Mouse (Mus musculus): ENCODE measurements around the gene Nr0b2. TPM values are rescaled to one million over a fixed set of nuclear protein-coding genes. Genes with fewer than 3 reads are reported as not detected.

Gene Nr0b2
- polyA plus RNA-seq, 1 experiment from 2014 or later: not detected

- H3K4me2 ChIP-seq (ENCODE audit: low read length): no peak overlapping the region
- peaks cover 10% of the 10 kb centered on the region for H3K4me1 ChIP-seq (replicated peaks; ENCODE audit: control insufficient read depth, insufficient read depth, low read length)
- WGBS: 72% methylated on average over 12 of the region's 12 CpGs
- no peaks in the 10 kb centered on the region for H3K9me3 ChIP-seq (ENCODE audit: control insufficient read depth, low read length)
- no peak overlapping the region for H3K27ac ChIP-seq (ENCODE audit: low read length)
- ATAC-seq: no peak
- H3K27me3 ChIP-seq (replicated peaks; ENCODE audit: control insufficient read depth, insufficient read depth, low read length): no peaks in the 10 kb centered on the region
- H3K4me3 ChIP-seq (replicated peaks; ENCODE audit: low read length): no peak overlapping the region
- no peaks in the 10 kb centered on the region; the same call in 1 of the 2 replicates for H3K36me3 ChIP-seq (ENCODE audit: control insufficient read depth, insufficient read depth)
- H3K9ac ChIP-seq (replicated peaks; ENCODE audit: low read depth, low read length): no peak overlapping the region
Observed at GRCm38 (mm10) chr4:133577983-133578382, 24.8 kb downstream of the Nr0b2 start.

GRCm38 (mm10) chr4:133583690-133584058, 30.5 kb downstream of the Nr0b2 start:
- Histone ChIP-seq H3K27me3 (replicated peaks; ENCODE audit: control insufficient read depth, insufficient read depth, low read length) (no peaks in the 10 kb centered on the region), H3K36me3 (ENCODE audit: control insufficient read depth, insufficient read depth) (peaks cover 7% of the 10 kb centered on the region), H3K4me3 (replicated peaks; ENCODE audit: low read length) (peak overlapping the region; percentile 73), H3K4me2 (ENCODE audit: low read length) (peak overlapping the region; percentile 100), H3K9me3 (ENCODE audit: control insufficient read depth, low read length) (no peaks in the 10 kb centered on the region), H3K4me1 (replicated peaks; ENCODE audit: control insufficient read depth, insufficient read depth, low read length) (peaks cover 11% of the 10 kb centered on the region), H3K9ac (replicated peaks; ENCODE audit: low read depth, low read length) (peak overlapping the region; percentile 88), H3K27ac (ENCODE audit: low read length) (peak overlapping the region; percentile 72)
- 68% methylated on average over 6 of the region's 6 CpGs for WGBS
- ATAC-seq: peak; percentile 48

- H3K4me3 ChIP-seq (replicated peaks; ENCODE audit: low read length): peak within 1 kb of the TSS; percentile 73
- no peaks in the 10 kb centered on the region for H3K27me3 ChIP-seq (replicated peaks; ENCODE audit: control insufficient read depth, insufficient read depth, low read length)
- H3K4me1 ChIP-seq (replicated peaks; ENCODE audit: control insufficient read depth, insufficient read depth, low read length): peaks cover 11% of the 10 kb centered on the region
- H3K27ac ChIP-seq (ENCODE audit: low read length): peak within 1 kb of the TSS; percentile 72
- H3K4me2 ChIP-seq (ENCODE audit: low read length): peak within 1 kb of the TSS; percentile 100
- peak within 1 kb of the TSS; percentile 88 for H3K9ac ChIP-seq (replicated peaks; ENCODE audit: low read depth, low read length)
- H3K9me3 ChIP-seq (ENCODE audit: control insufficient read depth, low read length): no peaks in the 10 kb centered on the region
- peaks cover 14% of the 10 kb centered on the region for H3K36me3 ChIP-seq (ENCODE audit: control insufficient read depth, insufficient read depth)
- peak; percentile 96 for ATAC-seq
- WGBS: 2% methylated on average over 65 of the region's 65 CpGs
Observed at GRCm38 (mm10) chr4:133584059-133584951, 31.1 kb downstream of the Nr0b2 start, which contains the start of gene Gpn2. TSS of gene Gpn2 (plus strand) at chr4:133584362.

GRCm38 (mm10) chr4:133592570-133592969, 39.4 kb downstream of the Nr0b2 start:
- 30% methylated on average over 7 of the region's 7 CpGs for WGBS
- Histone ChIP-seq H3K4me2 (ENCODE audit: low read length) (no peak overlapping the region), H3K4me1 (replicated peaks; ENCODE audit: control insufficient read depth, insufficient read depth, low read length) (no peaks in the 10 kb centered on the region), H3K4me3 (replicated peaks; ENCODE audit: low read length) (no peak overlapping the region), H3K36me3 (ENCODE audit: control insufficient read depth, insufficient read depth) (peaks cover 17% of the 10 kb centered on the region), H3K27ac (ENCODE audit: low read length) (no peak overlapping the region), H3K9ac (replicated peaks; ENCODE audit: low read depth, low read length) (no peak overlapping the region), H3K27me3 (replicated peaks; ENCODE audit: control insufficient read depth, insufficient read depth, low read length) (no peaks in the 10 kb centered on the region; the same call in 1 of the 2 replicates), H3K9me3 (ENCODE audit: control insufficient read depth, low read length) (no peaks in the 10 kb centered on the region)
- no peak for ATAC-seq

GRCm38 (mm10) chr4:133595538-133595937, 42.4 kb downstream of the Nr0b2 start:
- ATAC-seq: no peak
- Histone ChIP-seq H3K9me3 (ENCODE audit: control insufficient read depth, low read length) (no peaks in the 10 kb centered on the region), H3K36me3 (ENCODE audit: control insufficient read depth, insufficient read depth) (peaks cover 2% of the 10 kb centered on the region), H3K27ac (ENCODE audit: low read length) (no peak overlapping the region), H3K9ac (replicated peaks; ENCODE audit: low read depth, low read length) (no peak overlapping the region), H3K4me1 (replicated peaks; ENCODE audit: control insufficient read depth, insufficient read depth, low read length) (peaks cover 10% of the 10 kb centered on the region), H3K4me3 (replicated peaks; ENCODE audit: low read length) (no peak overlapping the region), H3K4me2 (ENCODE audit: low read length) (no peak overlapping the region), H3K27me3 (replicated peaks; ENCODE audit: control insufficient read depth, insufficient read depth, low read length) (peaks cover 29% of the 10 kb centered on the region)
- WGBS: 78% methylated on average over 7 of the region's 7 CpGs

DNA sequence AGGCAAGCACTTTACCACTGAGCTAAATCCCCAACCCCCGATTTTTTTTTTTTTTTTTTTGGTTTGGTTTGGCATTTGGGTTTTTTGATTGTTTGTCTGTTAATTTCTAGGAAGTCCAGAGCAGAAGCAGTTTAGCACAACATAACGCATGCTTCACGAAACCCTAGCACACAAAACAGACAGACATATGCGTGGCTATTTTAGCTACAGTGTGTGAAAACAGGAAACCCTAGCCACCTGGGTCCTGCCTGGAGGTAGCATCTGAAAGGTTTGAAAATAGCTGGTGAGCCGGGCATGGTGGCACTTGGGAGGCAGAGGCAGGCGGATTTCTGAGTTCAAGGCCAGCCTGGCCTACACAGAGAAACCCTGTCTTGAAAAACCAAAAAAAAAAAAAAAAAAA, 42.9 kb downstream of the Nr0b2 start:
- H3K9me3 ChIP-seq (ENCODE audit: control insufficient read depth, low read length): no peaks in the 10 kb centered on the region
- H3K36me3 ChIP-seq (ENCODE audit: control insufficient read depth, insufficient read depth): peaks cover 2% of the 10 kb centered on the region
- no peak overlapping the region for H3K4me3 ChIP-seq (replicated peaks; ENCODE audit: low read length)
- 84% methylated on average over 6 of the region's 6 CpGs for WGBS
- H3K27ac ChIP-seq (ENCODE audit: low read length): no peak overlapping the region
- H3K4me2 ChIP-seq (ENCODE audit: low read length): no peak overlapping the region
- peaks cover 10% of the 10 kb centered on the region for H3K4me1 ChIP-seq (replicated peaks; ENCODE audit: control insufficient read depth, insufficient read depth, low read length)
- no peak for ATAC-seq
- H3K27me3 ChIP-seq (replicated peaks; ENCODE audit: control insufficient read depth, insufficient read depth, low read length): peaks cover 30% of the 10 kb centered on the region
- H3K9ac ChIP-seq (replicated peaks; ENCODE audit: low read depth, low read length): no peak overlapping the region

- peaks cover 10% of the 10 kb centered on the region for H3K4me1 ChIP-seq (replicated peaks; ENCODE audit: control insufficient read depth, insufficient read depth, low read length)
- H3K9me3 ChIP-seq (ENCODE audit: control insufficient read depth, low read length): no peaks in the 10 kb centered on the region
- H3K4me3 ChIP-seq (replicated peaks; ENCODE audit: low read length): no peak overlapping the region
- H3K27ac ChIP-seq (ENCODE audit: low read length): no peak overlapping the region
- H3K4me2 ChIP-seq (ENCODE audit: low read length): no peak overlapping the region
- peaks cover 41% of the 10 kb centered on the region for H3K27me3 ChIP-seq (replicated peaks; ENCODE audit: control insufficient read depth, insufficient read depth, low read length)
- WGBS: 46% methylated on average over 4 of the region's 4 CpGs
- H3K9ac ChIP-seq (replicated peaks; ENCODE audit: low read depth, low read length): no peak overlapping the region
- no peak for ATAC-seq
- no peaks in the 10 kb centered on the region for H3K36me3 ChIP-seq (ENCODE audit: control insufficient read depth, insufficient read depth)
Observed at GRCm38 (mm10) chr4:133598616-133599015, 45.4 kb downstream of the Nr0b2 start.

- peak overlapping the region; percentile 45 for H3K4me3 ChIP-seq (replicated peaks; ENCODE audit: low read length)
- no peak overlapping the region for H3K9ac ChIP-seq (replicated peaks; ENCODE audit: low read depth, low read length)
- WGBS: 26% methylated on average over 7 of the region's 7 CpGs
Observed at GRCm38 (mm10) chr4:133599116-133599515, 45.9 kb downstream of the Nr0b2 start.

GRCm38 (mm10) chr4:133599571-133600073, 46.4 kb downstream of the Nr0b2 start:
- ATAC-seq: peak; percentile 95
- peaks cover 10% of the 10 kb centered on the region for H3K4me1 ChIP-seq (replicated peaks; ENCODE audit: control insufficient read depth, insufficient read depth, low read length)
- peak overlapping the region; percentile 45 for H3K4me3 ChIP-seq (replicated peaks; ENCODE audit: low read length)
- no peaks in the 10 kb centered on the region for H3K36me3 ChIP-seq (ENCODE audit: control insufficient read depth, insufficient read depth)
- H3K27ac ChIP-seq (ENCODE audit: low read length): no peak overlapping the region
- H3K27me3 ChIP-seq (replicated peaks; ENCODE audit: control insufficient read depth, insufficient read depth, low read length): peaks cover 41% of the 10 kb centered on the region
- no peaks in the 10 kb centered on the region for H3K9me3 ChIP-seq (ENCODE audit: control insufficient read depth, low read length)
- peak overlapping the region; percentile 77 for H3K4me2 ChIP-seq (ENCODE audit: low read length)
- H3K9ac ChIP-seq (replicated peaks; ENCODE audit: low read depth, low read length): peak overlapping the region; percentile 30
- WGBS: under 1% methylated on average over 50 of the region's 50 CpGs

More at GRCm38 (mm10) chr4:133599116-133599515, 45.9 kb downstream of the Nr0b2 start:
- Histone ChIP-seq H3K27ac (ENCODE audit: low read length) (no peak overlapping the region), H3K4me2 (ENCODE audit: low read length) (peak overlapping the region; percentile 77), H3K27me3 (replicated peaks; ENCODE audit: control insufficient read depth, insufficient read depth, low read length) (peaks cover 41% of the 10 kb centered on the region), H3K36me3 (ENCODE audit: control insufficient read depth, insufficient read depth) (no peaks in the 10 kb centered on the region), H3K4me1 (replicated peaks; ENCODE audit: control insufficient read depth, insufficient read depth, low read length) (peaks cover 10% of the 10 kb centered on the region), H3K9me3 (ENCODE audit: control insufficient read depth, low read length) (no peaks in the 10 kb centered on the region)
- no peak for ATAC-seq
